Mouse (Mus musculus) midbrain, embryonic 10.5 days (tissue): Measurements from ENCODE around the gene Spats2. TPM values are rescaled to one million over a fixed set of nuclear protein-coding genes. Genes with fewer than 3 reads are reported as not detected.

Experiments
- DNase-seq: peaks from one replicate; pipeline ENCODE4 v3.0.0-alpha.2; 2017; ENCODE audit warnings: low spot score
- H3K27ac ChIP-seq: fragments of 300-500 bp; sonication (generic); replicated peaks from 2 replicates; pipeline ENCODE4 v1.5.1; 2016; ENCODE audit warnings: mild to moderate bottlenecking
- H3K27me3 ChIP-seq: fragments of 300-500 bp; sonication (generic); 2 replicates; pipeline ENCODE4 v1.6.1; 2016; ENCODE audit warnings: low read depth, mild to moderate bottlenecking; ENCODE audit not compliant: poor library complexity, severe bottlenecking
- H3K36me3 ChIP-seq: fragments of 300-500 bp; sonication (generic); 2 replicates; pipeline ENCODE4 v1.6.1; 2016; ENCODE audit warnings: mild to moderate bottlenecking, moderate library complexity
- H3K4me1 ChIP-seq: fragments of 300-500 bp; sonication (generic); 2 replicates; pipeline ENCODE4 v1.6.1; 2016
- H3K4me3 ChIP-seq: fragments of 300-500 bp; sonication (generic); 2 replicates; pipeline ENCODE4 v1.5.1; 2016; ENCODE audit warnings: mild to moderate bottlenecking, moderate library complexity
- H3K9me3 ChIP-seq: fragments of 300-500 bp; sonication (generic); replicated peaks from 2 replicates; pipeline ENCODE4 v1.6.1; 2016; ENCODE audit warnings: mild to moderate bottlenecking
- WGBS: fragments of 180-500 bp; shearing (Covaris S2); methylation state at CpG from one replicate; pipeline ENCODE4 v1.1.7; 2016; 5-methylcytosine and 5-hydroxymethylcytosine counted together
- polyA plus RNA-seq: library from polyadenylated mRNA; unstranded; fragments of >200 nt; fragmentation: Nextera tagmentation; extraction: Ambion mirVana; gene quantifications from 2 replicates; pipeline ENCODE4 v1.2.1, GENCODE M21; 2016

Spats2 gene
- polyA plus RNA-seq, 1 experiment from 2014 or later = 57.1 TPM

- no peak overlapping the region for H3K27ac ChIP-seq
- H3K9me3 ChIP-seq = no peaks in the 10 kb centered on the region
- H3K4me3 ChIP-seq = no peak overlapping the region
- H3K4me1 ChIP-seq = no peaks in the 10 kb centered on the region
- H3K27me3 ChIP-seq = peaks cover 14% of the 10 kb centered on the region
- DNase-seq = no peak
- WGBS = 89% methylated on average over 7 of the region's 7 CpGs
- no peaks in the 10 kb centered on the region for H3K36me3 ChIP-seq
Observed at GRCm38 (mm10) chr15:99105238-99105637, 20.5 kb upstream of the Spats2 start.

DNA sequence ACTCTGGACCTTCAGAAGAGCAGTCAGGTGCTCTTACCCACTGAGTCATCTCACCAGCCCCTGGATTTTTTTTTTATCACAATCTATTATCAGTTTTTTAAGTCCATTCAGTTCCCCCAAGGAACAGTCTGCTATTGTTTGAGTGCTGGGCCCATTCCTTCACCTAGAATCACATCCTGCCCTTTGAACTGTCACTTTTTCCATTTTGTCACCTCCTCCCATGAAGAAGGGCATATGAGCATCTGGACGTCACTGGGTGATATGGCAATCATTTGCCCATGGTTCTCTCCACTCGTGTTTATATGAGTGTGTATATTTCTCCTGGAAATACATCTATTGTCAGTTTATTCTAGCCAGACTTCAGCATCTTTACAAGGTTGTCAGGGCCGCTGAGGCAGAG lies 17.9 kb upstream of the Spats2 start:
- no peak for DNase-seq
- 88% methylated on average over 3 of the region's 3 CpGs for WGBS
- no peaks in the 10 kb centered on the region for H3K27me3 ChIP-seq
- H3K4me1 ChIP-seq = no peaks in the 10 kb centered on the region
- no peak overlapping the region for H3K4me3 ChIP-seq
- H3K9me3 ChIP-seq = no peaks in the 10 kb centered on the region
- H3K27ac ChIP-seq = no peak overlapping the region
- no peaks in the 10 kb centered on the region for H3K36me3 ChIP-seq

- DNase-seq = no peak
- Histone ChIP-seq H3K27me3 (no peaks in the 10 kb centered on the region), H3K9me3 (no peaks in the 10 kb centered on the region), H3K27ac (no peak overlapping the region), H3K4me3 (no peak overlapping the region), H3K4me1 (peaks cover 14% of the 10 kb centered on the region), H3K36me3 (no peaks in the 10 kb centered on the region)
- 88% methylated on average over 3 of the region's 3 CpGs for WGBS
Observed at GRCm38 (mm10) chr15:99111139-99111538, 14.6 kb upstream of the Spats2 start.

- H3K27ac ChIP-seq = no peak overlapping the region
- no peaks in the 10 kb centered on the region for H3K9me3 ChIP-seq
- no peak for DNase-seq
- 68% methylated on average over 4 of the region's 4 CpGs for WGBS
- no peak overlapping the region for H3K4me3 ChIP-seq
- H3K27me3 ChIP-seq = no peaks in the 10 kb centered on the region
- H3K4me1 ChIP-seq = peaks cover 14% of the 10 kb centered on the region
- no peaks in the 10 kb centered on the region for H3K36me3 ChIP-seq
Observed at GRCm38 (mm10) chr15:99111809-99112208, 13.9 kb upstream of the Spats2 start.

- H3K36me3 ChIP-seq = no peaks in the 10 kb centered on the region
- H3K4me3 ChIP-seq = no peak overlapping the region
- no peak for DNase-seq
- WGBS = 67% methylated on average over 11 of the region's 11 CpGs
- H3K4me1 ChIP-seq = peaks cover 14% of the 10 kb centered on the region
- H3K27ac ChIP-seq = no peak overlapping the region
- H3K27me3 ChIP-seq = no peaks in the 10 kb centered on the region
- no peaks in the 10 kb centered on the region for H3K9me3 ChIP-seq
Observed at GRCm38 (mm10) chr15:99112843-99113395, 12.8 kb upstream of the Spats2 start.

DNA sequence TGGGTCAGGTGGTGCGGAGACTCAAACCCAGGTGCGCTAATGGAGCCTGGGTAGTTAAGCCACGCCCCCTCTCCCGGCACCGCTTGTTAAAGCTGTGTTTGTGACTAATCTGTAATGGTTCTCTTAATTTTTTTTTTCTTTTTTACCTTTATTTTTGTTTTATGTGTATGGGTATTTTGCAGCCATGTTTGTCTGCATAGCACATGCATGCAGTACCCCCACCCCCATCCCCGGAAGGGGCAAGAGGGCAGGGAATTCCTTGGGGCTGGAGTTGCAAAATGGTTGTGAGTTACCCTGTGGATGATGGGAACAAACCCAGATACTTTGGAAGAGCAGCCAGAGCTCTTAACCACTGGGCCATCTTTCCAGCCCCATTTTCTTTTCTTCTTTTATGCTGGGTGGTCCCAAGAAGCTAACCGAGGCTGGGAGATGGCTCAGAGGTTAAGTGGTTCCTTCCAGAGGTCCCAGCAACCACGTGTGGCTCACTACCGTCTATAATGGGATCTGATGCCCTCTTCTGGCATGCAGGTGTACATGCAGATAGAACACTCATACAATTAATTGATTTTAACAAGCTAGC lies 12.2 kb upstream of the Spats2 start:
- DNase-seq = no peak

GRCm38 (mm10) chr15:99114312-99115064 lies 11.2 kb upstream of the Spats2 start:
- Histone ChIP-seq H3K36me3 (no peaks in the 10 kb centered on the region), H3K9me3 (no peaks in the 10 kb centered on the region), H3K4me1 (peaks cover 14% of the 10 kb centered on the region), H3K27ac (no peak overlapping the region; the same call in 1 of the 2 replicates), H3K27me3 (no peaks in the 10 kb centered on the region), H3K4me3 (no peak overlapping the region)
- 45% methylated on average over 14 of the region's 14 CpGs for WGBS
- DNase-seq = no peak

More for the DNA sequence above, 12.2 kb upstream of the Spats2 start:
- 8% methylated on average over 9 of the region's 9 CpGs for WGBS
- no peaks in the 10 kb centered on the region for H3K27me3 ChIP-seq
- no peaks in the 10 kb centered on the region for H3K36me3 ChIP-seq
- 0 out of 2 replicates have a peak overlapping the region, but pooled peaks have one; percentile 0 for H3K4me3 ChIP-seq
- H3K27ac ChIP-seq = no peak overlapping the region
- H3K9me3 ChIP-seq = no peaks in the 10 kb centered on the region
- H3K4me1 ChIP-seq = peaks cover 14% of the 10 kb centered on the region

- DNase-seq = no peak
- WGBS = 88% methylated on average over 7 of the region's 7 CpGs
- H3K4me3 ChIP-seq = no peak overlapping the region
- no peaks in the 10 kb centered on the region for H3K27me3 ChIP-seq
- H3K4me1 ChIP-seq = peaks cover 15% of the 10 kb centered on the region
- H3K9me3 ChIP-seq = no peaks in the 10 kb centered on the region
- H3K27ac ChIP-seq = no peak overlapping the region; the same call in 1 of the 2 replicates
- no peaks in the 10 kb centered on the region for H3K36me3 ChIP-seq
Observed at GRCm38 (mm10) chr15:99115065-99115423, 10.7 kb upstream of the Spats2 start.

DNA sequence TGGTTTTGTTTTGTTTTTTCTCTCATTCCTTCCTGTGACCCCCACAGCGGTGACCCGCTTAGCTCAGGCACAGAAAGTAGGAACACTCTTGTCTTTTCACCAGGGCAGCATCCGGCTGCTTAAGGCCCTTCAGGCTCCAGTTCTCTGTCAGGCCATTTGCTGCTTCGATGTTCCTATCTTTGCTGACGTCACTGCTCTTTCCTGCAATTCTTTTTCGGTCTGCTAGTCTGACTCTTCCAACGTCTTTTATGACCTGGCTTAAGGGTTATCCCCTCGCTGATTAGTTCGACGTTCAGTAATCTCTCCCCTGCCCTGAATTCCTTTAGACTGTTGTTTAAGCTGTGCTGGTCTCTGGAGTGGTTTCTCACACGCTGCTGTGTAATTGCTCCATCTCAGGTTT lies 9.2 kb upstream of the Spats2 start:
- WGBS = 55% methylated on average over 11 of the region's 11 CpGs
- Histone ChIP-seq H3K4me1 (peaks cover 28% of the 10 kb centered on the region), H3K27ac (no peak overlapping the region), H3K27me3 (0 out of 2 replicates have a peak, but pooled peaks cover 12% of the 10 kb centered on the region), H3K4me3 (no peak overlapping the region), H3K36me3 (no peaks in the 10 kb centered on the region), H3K9me3 (no peaks in the 10 kb centered on the region)
- no peak for DNase-seq

DNA sequence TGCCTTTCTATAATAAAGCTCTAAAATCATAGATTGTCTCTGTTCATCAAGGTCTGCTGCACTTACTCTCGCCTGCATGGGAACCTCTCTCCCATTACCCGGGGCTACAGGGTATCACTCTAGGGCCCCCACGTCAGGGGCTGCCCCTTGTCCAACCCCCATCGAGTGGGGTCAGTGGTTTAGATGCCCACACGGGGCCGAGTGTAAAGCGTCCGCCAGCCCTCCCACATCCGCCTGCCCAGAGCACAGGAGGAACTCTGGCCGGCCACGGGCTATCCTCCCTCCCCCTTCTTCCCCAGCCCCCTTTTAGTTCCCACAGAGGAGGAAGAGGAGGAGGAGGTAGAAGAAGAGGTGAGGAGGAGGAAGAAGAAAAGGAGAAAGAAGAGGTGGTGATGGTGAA lies 4.9 kb upstream of the Spats2 start:
- Histone ChIP-seq H3K27ac (peak overlapping the region; percentile 55), H3K9me3 (no peaks in the 10 kb centered on the region), H3K4me1 (peaks cover 18% of the 10 kb centered on the region), H3K4me3 (no peak overlapping the region), H3K27me3 (peaks cover 12% of the 10 kb centered on the region; the same call in 1 of the 2 replicates), H3K36me3 (no peaks in the 10 kb centered on the region)
- WGBS = 21% methylated on average over 11 of the region's 11 CpGs
- DNase-seq = no peak

DNA sequence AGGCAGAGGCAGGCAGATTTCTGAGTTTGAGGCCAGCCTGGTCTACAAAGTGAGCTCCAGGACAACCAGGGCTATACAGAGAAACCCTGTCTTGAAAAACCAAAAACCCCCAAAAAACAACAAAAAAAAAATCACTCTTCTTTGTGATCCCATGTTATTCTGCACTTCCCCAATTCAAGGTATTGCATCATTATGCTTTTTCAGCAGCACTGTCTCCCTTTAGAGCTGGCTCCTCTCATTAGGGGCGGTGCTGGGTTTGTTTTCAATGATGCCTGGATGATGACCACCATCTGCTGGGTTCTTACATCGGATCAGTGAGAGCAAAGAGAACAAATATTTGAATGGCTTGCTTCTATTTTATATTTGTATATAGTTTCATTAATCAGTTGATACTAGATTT lies 3.1 kb upstream of the Spats2 start:
- WGBS = 88% methylated on average over 2 of the region's 2 CpGs
- DNase-seq = no peak
- no peak overlapping the region for H3K4me3 ChIP-seq

DNA sequence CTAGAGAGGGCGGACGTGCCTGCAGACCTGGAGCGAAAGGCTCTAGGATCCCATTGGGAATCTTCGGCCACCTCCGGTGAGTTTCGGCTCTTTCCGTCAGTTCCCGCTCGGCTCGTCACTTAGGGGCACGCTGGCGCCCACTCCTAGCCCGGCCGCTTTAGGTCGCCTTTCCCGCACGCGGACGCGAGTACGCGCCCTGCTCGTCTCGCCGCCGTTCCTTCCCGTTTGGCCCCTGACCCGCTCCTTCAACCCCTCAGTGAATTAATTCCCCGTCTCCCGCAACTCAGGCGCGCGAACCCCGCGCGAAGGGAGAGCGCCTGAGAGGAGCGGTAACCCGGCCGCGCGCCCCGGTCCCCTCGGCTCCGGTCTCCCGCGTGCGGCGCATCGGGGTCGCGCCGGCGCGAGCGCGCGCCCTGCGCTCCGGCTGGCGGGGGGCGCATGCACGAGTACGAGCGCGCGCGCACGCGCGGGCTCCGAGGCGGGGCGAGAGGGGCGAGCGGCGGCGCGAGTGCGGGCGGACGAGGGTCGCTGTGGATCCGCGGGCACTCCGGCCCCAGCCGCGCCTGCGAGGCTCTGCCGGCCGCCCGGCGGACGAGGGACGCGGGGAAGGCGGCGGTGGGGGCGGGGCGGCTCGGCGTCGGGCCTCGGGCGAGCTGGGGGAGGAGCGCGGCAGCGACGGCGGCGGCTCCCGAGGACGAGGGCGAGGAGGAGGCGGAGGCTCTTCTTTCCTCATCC lies 532 bp downstream of the Spats2 start:
- peak overlapping the region; percentile 80 for H3K4me3 ChIP-seq
- WGBS = under 1% methylated on average over 115 of the region's 115 CpGs
- peaks cover 42% of the 10 kb centered on the region for H3K4me1 ChIP-seq
- peaks cover 7% of the 10 kb centered on the region for H3K36me3 ChIP-seq
- H3K27ac ChIP-seq = peak overlapping the region; percentile 95
- no peaks in the 10 kb centered on the region for H3K9me3 ChIP-seq
- DNase-seq = peak; percentile 95
- H3K27me3 ChIP-seq = peaks cover 3% of the 10 kb centered on the region; the same call in 1 of the 2 replicates

More for the DNA sequence above, 3.1 kb upstream of the Spats2 start:
- Histone ChIP-seq H3K27ac (no peak overlapping the region), H3K27me3 (peaks cover 12% of the 10 kb centered on the region; the same call in 1 of the 2 replicates), H3K4me1 (peaks cover 22% of the 10 kb centered on the region), H3K9me3 (no peaks in the 10 kb centered on the region), H3K36me3 (no peaks in the 10 kb centered on the region)
